Mouse (Mus musculus) adrenal gland, adult 8-10 months (tissue): ENCODE measurements around the gene Prss2. TPM values are rescaled to one million over a fixed set of nuclear protein-coding genes. Genes with fewer than 3 reads are reported as not detected.
"Not testable (repeated sequence)": the region's sequence is repeated elsewhere in the genome, so short reads cannot be mapped to it uniquely, and the experiment has no call there.

Source experiments
- DNase-seq: peaks from one replicate; pipeline ENCODE4 v3.0.0; 2022
- total RNA-seq, 4 experiments: library from RNA; stranded (reverse); gene quantifications; 2 replicates each; pipeline ENCODE4 v1.2.4; 2022

The Prss2 gene
- total RNA-seq, 4 experiments from 2014 or later, result not detected

DNA sequence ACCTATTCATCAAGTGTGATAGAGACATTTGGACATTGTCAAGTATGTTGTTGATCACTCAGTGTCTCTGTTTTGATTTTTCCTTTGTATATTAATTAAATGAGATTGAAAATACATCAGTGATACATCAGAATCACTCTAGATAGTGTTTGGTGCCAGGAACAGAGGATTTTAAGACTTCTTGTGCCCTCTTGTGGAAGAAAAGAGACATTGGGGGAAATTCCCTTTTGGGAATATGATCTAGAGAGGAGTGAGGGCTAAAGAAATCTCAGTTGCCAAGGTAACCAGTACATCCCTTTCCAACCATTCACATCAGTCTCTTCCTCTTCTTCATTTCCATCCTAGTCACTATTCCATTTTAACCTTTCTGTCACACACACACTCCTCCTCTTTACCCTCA lies 34.8 kb downstream of the Prss2 start:
- DNase-seq, result no peak

DNA sequence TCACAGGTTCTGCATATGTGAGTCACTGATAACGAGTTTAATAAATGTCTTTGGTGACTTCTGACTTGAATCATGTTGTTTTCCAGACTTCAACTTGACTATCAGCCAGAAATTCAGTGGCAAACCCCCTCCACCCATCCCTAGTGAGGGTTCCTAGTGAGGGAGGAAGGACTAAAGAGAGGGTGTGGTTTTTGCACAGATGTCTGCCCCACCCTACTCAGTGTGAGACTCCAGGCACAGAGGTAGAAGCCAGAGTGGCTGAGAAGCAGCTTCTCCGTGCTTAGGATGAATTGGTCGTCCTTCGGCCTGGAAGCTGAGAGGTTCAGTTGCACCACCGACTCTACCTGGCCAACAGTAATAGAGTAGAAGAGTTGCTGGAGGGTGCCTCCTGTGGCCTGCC lies 35.9 kb downstream of the Prss2 start:
- no peak for DNase-seq

- no peak for DNase-seq
Measured at GRCm38 (mm10) chr6:41558271-41558670, 36.7 kb downstream of the Prss2 start.

- no peak for DNase-seq
Measured at GRCm38 (mm10) chr6:41559331-41559730, 37.7 kb downstream of the Prss2 start.

DNA sequence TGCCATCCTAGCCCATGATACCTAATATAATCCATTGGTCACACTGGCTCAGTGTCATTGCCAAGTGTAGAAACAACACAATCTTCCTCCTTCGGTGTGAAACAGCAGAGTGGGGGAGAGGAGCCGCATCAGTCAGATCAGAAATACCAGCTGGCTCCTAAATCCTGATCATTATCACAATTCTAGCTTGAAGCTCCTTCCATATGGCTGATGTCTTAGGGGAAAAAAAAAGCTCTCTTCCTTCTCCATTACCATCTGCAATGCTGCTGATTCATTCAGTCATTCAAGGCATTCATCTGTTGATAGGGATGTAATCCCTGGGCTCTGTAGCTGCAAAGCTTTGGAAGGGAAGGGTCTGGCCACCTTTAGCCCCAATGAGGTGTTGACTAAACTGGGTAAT lies 38.7 kb downstream of the Prss2 start:
- no peak for DNase-seq

- DNase-seq, result no peak
Measured at GRCm38 (mm10) chr6:41562598-41562997, 41.0 kb downstream of the Prss2 start.

DNA sequence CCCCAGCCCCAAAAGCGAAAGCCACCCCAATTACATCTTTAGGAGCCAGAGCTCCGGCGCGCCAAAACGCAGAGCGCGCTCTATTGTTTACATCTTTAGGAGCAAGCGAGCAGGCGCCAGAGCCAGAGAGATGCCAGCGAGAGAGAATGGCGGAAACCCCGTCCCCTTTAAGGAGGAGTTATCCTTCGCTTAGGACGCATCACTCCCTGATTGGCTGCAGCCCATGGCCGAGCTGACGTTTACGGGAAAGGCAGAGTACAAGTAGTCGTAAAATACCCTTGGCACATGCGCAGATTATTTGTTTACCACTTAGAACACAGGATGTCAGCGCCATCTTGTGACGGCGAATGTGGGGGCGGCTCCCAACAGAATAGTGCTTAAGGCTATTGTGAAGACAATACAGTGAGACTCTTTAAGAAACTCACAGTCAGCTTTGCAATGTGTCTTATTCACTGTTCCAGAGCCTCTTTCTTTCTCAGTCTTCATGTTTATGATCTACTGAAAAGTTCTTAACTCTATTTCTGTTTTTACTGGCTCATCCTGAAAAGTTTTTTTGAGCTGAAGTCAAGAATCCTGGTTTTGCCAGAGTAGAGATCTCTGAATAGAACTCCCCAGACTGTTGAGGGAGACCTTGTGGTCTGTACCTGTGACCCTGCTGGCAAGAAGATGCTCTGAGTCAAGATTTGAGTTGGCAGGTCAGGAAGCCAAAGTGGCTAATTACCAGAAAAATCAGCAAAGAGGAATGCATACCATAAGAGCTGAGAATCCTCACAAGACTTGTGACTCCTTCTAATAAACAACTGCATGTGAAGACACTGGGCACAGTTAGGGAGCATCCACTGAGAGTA lies 41.7 kb downstream of the Prss2 start:
- DNase-seq, result not testable (repeated sequence)

DNA sequence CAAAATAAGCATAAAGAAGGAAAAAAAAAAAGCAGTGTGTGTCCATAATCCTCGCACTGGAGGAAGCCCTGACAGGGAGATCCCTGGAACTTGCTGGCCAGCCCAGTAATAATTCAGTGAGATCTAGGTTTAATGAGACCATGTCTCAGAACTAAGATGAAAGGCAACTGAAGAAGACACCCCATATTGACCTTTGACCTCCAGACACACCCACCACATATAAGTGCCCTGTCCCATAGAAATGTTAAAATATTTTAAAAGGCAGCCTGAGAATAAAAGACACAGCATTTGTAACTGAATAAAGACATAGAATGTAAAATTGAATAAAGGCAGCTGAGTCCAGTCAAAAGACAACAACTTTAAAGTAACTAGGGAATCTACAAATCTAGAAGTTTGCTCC lies 43.7 kb downstream of the Prss2 start:
- DNase-seq, result no peak

GRCm38 (mm10) chr6:41566965-41567364 lies 45.4 kb downstream of the Prss2 start:
- no peak for DNase-seq

GRCm38 (mm10) chr6:41569078-41569477 lies 47.5 kb downstream of the Prss2 start:
- no peak for DNase-seq

Other genes with a start within 250 kb of the Prss2 start
- not detected for gene Try4, start 219.5 kb upstream of the Prss2 start, total RNA-seq
- not detected for gene Try5, start 204.9 kb upstream of the Prss2 start, total RNA-seq
- not detected for gene Try10, start 167.7 kb upstream of the Prss2 start, total RNA-seq
- gene Prss3, start 144.1 kb upstream of the Prss2 start, total RNA-seq, result not detected
- gene Gm5771, start 129.4 kb upstream of the Prss2 start, total RNA-seq, result not detected
- not detected for gene Gm10334, start 75.6 kb upstream of the Prss2 start, total RNA-seq
- gene Prss1, start 62.9 kb upstream of the Prss2 start, total RNA-seq, result not detected
- 10 to 100 TPM in 2 of 4 experiments, 1 to 10 TPM in 2; 7.0 to 13.7 (median 11.0) TPM for gene Ephb6, start 83.7 kb downstream of the Prss2 start, total RNA-seq
- gene Trpv6, start 114.6 kb downstream of the Prss2 start, total RNA-seq, result under 1 TPM in 1 of 4 experiments, not detected in 3; 0.11 TPM
- gene Trpv5, start 159.0 kb downstream of the Prss2 start, total RNA-seq, result not detected
- not detected for gene Llcfc1, start 162.6 kb downstream of the Prss2 start, total RNA-seq
- not detected for gene Kel, start 182.6 kb downstream of the Prss2 start, total RNA-seq